In genomic region chr2:71543948-71544347, GRCm38 (mm10) we compare ENCODE assay signal across 9 mouse cellular contexts. TPM values are rescaled to one million over a fixed set of nuclear protein-coding genes. Genes with fewer than 3 reads are reported as not detected.
DNase-seq lines count a peak whose midpoint lies in the region; ATAC-seq lines count a peak whose summit lies in the region.
"Had no signal": no experiment of that assay in that cellular context is flagged by ENCODE, and none has a peak within 500 bp of the region (broad histone marks: within the 10 kb centered on the region; RNA-seq: fewer than 3 reads in every experiment).

No protein-coding gene starts in this region.

- 4% methylated on average over 20 of the region's 20 CpGs for WGBS in heart, embryonic 12.5 days
- WGBS in forebrain, embryonic 16.5 days = 3% methylated on average over 20 of the region's 20 CpGs
- WGBS in midbrain, embryonic 11.5 days = under 1% methylated on average over 20 of the region's 20 CpGs

- peaks cover 56% of the 10 kb centered on the region for H3K4me1 ChIP-seq in heart, embryonic 12.5 days (replicated peaks)
- peaks cover 40% of the 10 kb centered on the region for H3K4me1 ChIP-seq in forebrain, embryonic 16.5 days (replicated peaks; ENCODE audit: control insufficient read depth, insufficient read depth, low read length)
- H3K4me1 ChIP-seq in midbrain, embryonic 11.5 days (ENCODE audit: control insufficient read depth, insufficient read depth, low read length) = peaks cover 33% of the 10 kb centered on the region

- peak overlapping the region; percentile 85 for H3K4me2 ChIP-seq in heart, embryonic 12.5 days
- peak overlapping the region; percentile 79 for H3K4me2 ChIP-seq in forebrain, embryonic 16.5 days (ENCODE audit: low read length)
- 0 out of 2 replicates have a peak overlapping the region, but pooled peaks have one; percentile 17 for H3K4me2 ChIP-seq in midbrain, embryonic 11.5 days

- DNase-seq in heart, postnatal 25 days (ENCODE audit: low spot score) = no peak
- peak; percentile 18 for DNase-seq in R1 (ENCODE audit: low read depth, low spot score)
- no peak for DNase-seq in midbrain, embryonic 11.5 days (ENCODE audit: low spot score, missing footprints)
- no peak for DNase-seq in spleen, postnatal 36 days (ENCODE audit: low spot score in 2 of 2)
- no peak for DNase-seq in cerebellum, adult 9-11 months

- no peak overlapping the region; the same call in 1 of the 2 replicates for H3K9ac ChIP-seq in heart, embryonic 12.5 days
- peak overlapping the region; percentile 74 for H3K9ac ChIP-seq in forebrain, embryonic 16.5 days (replicated peaks; ENCODE audit: low read depth, low read length)
- H3K9ac ChIP-seq in midbrain, embryonic 11.5 days (ENCODE audit: low read length) = no peak overlapping the region

- H3K27ac ChIP-seq in heart, embryonic 12.5 days (ENCODE audit: poor library complexity, severe bottlenecking) = no peak overlapping the region
- peak overlapping the region; percentile 92 for H3K27ac ChIP-seq in forebrain, embryonic 16.5 days (ENCODE audit: low read length)
- no peak overlapping the region for H3K27ac ChIP-seq in midbrain, embryonic 11.5 days (ENCODE audit: low read depth, low read length)

- H3K36me3 ChIP-seq in heart, embryonic 12.5 days = no peaks in the 10 kb centered on the region
- no peaks in the 10 kb centered on the region for H3K36me3 ChIP-seq in forebrain, embryonic 16.5 days (ENCODE audit: control insufficient read depth, insufficient read depth)
- no peaks in the 10 kb centered on the region for H3K36me3 ChIP-seq in midbrain, embryonic 11.5 days (ENCODE audit: control insufficient read depth, insufficient read depth, low read length)

- ATAC-seq in heart, embryonic 12.5 days (ENCODE audit: insufficient number of reproducible peaks, low FRiP score) = no peak
- ATAC-seq in forebrain, embryonic 16.5 days = no peak
- no peak for ATAC-seq in midbrain, embryonic 11.5 days (ENCODE audit: low FRiP score)
- ATAC-seq in CD4-positive, CD25-positive, alpha-beta regulatory T cell, adult 4 months = no peak

- peak overlapping the region; percentile 53; the same call in 1 of the 2 replicates for H3K4me3 ChIP-seq in heart, embryonic 12.5 days
- peak overlapping the region; percentile 57 for H3K4me3 ChIP-seq in forebrain, embryonic 16.5 days (replicated peaks; ENCODE audit: low read length)
- peak overlapping the region; percentile 18 for H3K4me3 ChIP-seq in midbrain, embryonic 11.5 days (ENCODE audit: low read depth, low read length)

- H3K9me3 ChIP-seq in heart, embryonic 12.5 days (replicated peaks) = no peaks in the 10 kb centered on the region
- H3K9me3 ChIP-seq in forebrain, embryonic 16.5 days (ENCODE audit: control insufficient read depth, low read length) = no peaks in the 10 kb centered on the region
- no peaks in the 10 kb centered on the region for H3K9me3 ChIP-seq in midbrain, embryonic 11.5 days (ENCODE audit: control insufficient read depth, low read length)

- intact Hi-C loops in heart, postnatal 25 days (cut with DNase I) = loop anchor here (10.0 kb wide), 1 partner anchor 389 kb away; no protein-coding TSS in a partner anchor

- peaks cover 91% of the 10 kb centered on the region for H3K27me3 ChIP-seq in heart, embryonic 12.5 days (replicated peaks)
- peaks cover 17% of the 10 kb centered on the region; the same call in 1 of the 2 replicates for H3K27me3 ChIP-seq in forebrain, embryonic 16.5 days (replicated peaks; ENCODE audit: control insufficient read depth, insufficient read depth, low read length)
- H3K27me3 ChIP-seq in midbrain, embryonic 11.5 days (ENCODE audit: control insufficient read depth, insufficient read depth, low read length) = peaks cover 91% of the 10 kb centered on the region
- H3K27me3 ChIP-seq: CH12.LX had no signal

RNA-seq across cellular contexts. Expression of gene Dlx2, which starts 2.6 kb away (rescaled TPM):
- polyA plus RNA-seq in heart, embryonic 12.5 days (2016; fragmentation: Nextera tagmentation; extraction: Ambion mirVana) = 0.39 and 0.68 TPM in 2 replicates
- not detected for total RNA-seq in heart, postnatal 25 days (2021)
- polyA plus RNA-seq in forebrain, embryonic 16.5 days (2015; fragmentation: Nextera tagmentation; extraction: Ambion mirVana) = 45.2 and 49.8 TPM in 2 replicates
- polyA plus RNA-seq in midbrain, embryonic 11.5 days (2014; fragmentation: Nextera tagmentation; extraction: Ambion mirVana) = 4.7 and 5.8 TPM in 2 replicates
- polyA plus RNA-seq in CD4-positive, CD25-positive, alpha-beta regulatory T cell, adult 4 months (2017; shearing (Covaris generic)) = not detected
- total RNA-seq: CH12.LX had no signal

RNA-seq across cellular contexts. Expression of gene Dlx1, which starts 16.0 kb away (rescaled TPM):
- polyA plus RNA-seq in heart, embryonic 12.5 days (2016; fragmentation: Nextera tagmentation; extraction: Ambion mirVana) = 0.08 and 0.47 TPM in 2 replicates
- under 1 TPM; 0.14 to 0.99 TPM for total RNA-seq in heart, postnatal 25 days (2021)
- 232 and 239 TPM in 2 replicates for polyA plus RNA-seq in forebrain, embryonic 16.5 days (2015; fragmentation: Nextera tagmentation; extraction: Ambion mirVana)
- 13.6 and 17.3 TPM in 2 replicates for polyA plus RNA-seq in midbrain, embryonic 11.5 days (2014; fragmentation: Nextera tagmentation; extraction: Ambion mirVana)
- not detected for polyA plus RNA-seq in CD4-positive, CD25-positive, alpha-beta regulatory T cell, adult 4 months (2017; shearing (Covaris generic))

Comparison
In these comparisons a context has a peak if more than half of its experiments do, and no peak if none do; other contexts are left out.
1. H3K4me2 ChIP-seq: peak in every context shown above with its lines; median percentile 85 in heart, embryonic 12.5 days; 79 in forebrain, embryonic 16.5 days; 17 in midbrain, embryonic 11.5 days.
2. RNA of gene Dlx1, which starts 16.0 kb away (polyA plus RNA-seq): 232 to 239 TPM in forebrain, embryonic 16.5 days; 13.6 to 17.3 TPM in midbrain, embryonic 11.5 days, 0.08 to 0.47 TPM in heart, embryonic 12.5 days and not detected in CD4-positive, CD25-positive, alpha-beta regulatory T cell, adult 4 months; every median in the first group is over 10 times any median in the second.
3. Peak in every context shown above with its lines, with median percentiles within 50 percentile points of each other: H3K4me3 ChIP-seq.